Mouse (Mus musculus): Measurements from ENCODE around the gene Zfp646. TPM values are rescaled to one million over a fixed set of nuclear protein-coding genes. Genes with fewer than 3 reads are reported as not detected.

The Zfp646 gene
- total and polyA plus RNA-seq, 2 experiments: 7.4 to 8.8 TPM

- H3K27me3 ChIP-seq (ENCODE audit: control insufficient read depth, insufficient read depth, low read length): no peaks in the 10 kb centered on the region
- peaks cover 5% of the 10 kb centered on the region; the same call in 1 of the 2 replicates for H3K79me2 ChIP-seq (ENCODE audit: control insufficient read depth, insufficient read depth, low read length)
- 6% methylated on average over 4 of the region's 4 CpGs for WGBS
- H3K27ac ChIP-seq (replicated peaks; ENCODE audit: insufficient read depth, low read depth, low read length): peak overlapping the region; percentile 54
- H3K36me3 ChIP-seq (ENCODE audit: control insufficient read depth, insufficient read depth, low read length): peaks cover 16% of the 10 kb centered on the region
- DNase-seq (ENCODE audit: extremely low read depth, low read depth, low spot score): no peak
- H3K4me3 ChIP-seq (ENCODE audit: insufficient read depth, low read depth, low read length): peak overlapping the region; percentile 94
- H3K9ac ChIP-seq (ENCODE audit: low read depth, low read length): peak overlapping the region; percentile 90
- H3K4me1 ChIP-seq (ENCODE audit: control insufficient read depth, insufficient read depth, low read length): peaks cover 11% of the 10 kb centered on the region
- no peak for TF ChIP-seq POLR2A (IDR thresholded peaks at IDR 0.05; ENCODE audit: extremely low read depth, insufficient read depth, low read length)
- TF ChIP-seq CTCF (IDR thresholded peaks at IDR 0.05; ENCODE audit: low read depth, low read length): no peak
Observed at GRCm38 (mm10) chr7:127912938-127913337, 36.9 kb downstream of the Zfp646 start.

- peaks cover 5% of the 10 kb centered on the region; the same call in 1 of the 2 replicates for H3K79me2 ChIP-seq (ENCODE audit: control insufficient read depth, insufficient read depth, low read length)
- DNase-seq (ENCODE audit: extremely low read depth, low read depth, low spot score): no peak
- peaks cover 2% of the 10 kb centered on the region; the same call in 1 of the 2 replicates for H3K4me1 ChIP-seq (ENCODE audit: control insufficient read depth, insufficient read depth, low read length)
- no peaks in the 10 kb centered on the region for H3K27me3 ChIP-seq (ENCODE audit: control insufficient read depth, insufficient read depth, low read length)
- H3K9ac ChIP-seq (ENCODE audit: low read depth, low read length): no peak overlapping the region
- no peak for TF ChIP-seq POLR2A (IDR thresholded peaks at IDR 0.05; ENCODE audit: extremely low read depth, insufficient read depth, low read length)
- TF ChIP-seq CTCF (IDR thresholded peaks at IDR 0.05; ENCODE audit: low read depth, low read length): no peak
- H3K27ac ChIP-seq (replicated peaks; ENCODE audit: insufficient read depth, low read depth, low read length): no peak overlapping the region
- H3K36me3 ChIP-seq (ENCODE audit: control insufficient read depth, insufficient read depth, low read length): peaks cover 11% of the 10 kb centered on the region
- no peak overlapping the region for H3K4me3 ChIP-seq (ENCODE audit: insufficient read depth, low read depth, low read length)
- WGBS: 92% methylated on average over 12 of the region's 12 CpGs
Observed at GRCm38 (mm10) chr7:127915293-127915692, 39.3 kb downstream of the Zfp646 start.

DNA sequence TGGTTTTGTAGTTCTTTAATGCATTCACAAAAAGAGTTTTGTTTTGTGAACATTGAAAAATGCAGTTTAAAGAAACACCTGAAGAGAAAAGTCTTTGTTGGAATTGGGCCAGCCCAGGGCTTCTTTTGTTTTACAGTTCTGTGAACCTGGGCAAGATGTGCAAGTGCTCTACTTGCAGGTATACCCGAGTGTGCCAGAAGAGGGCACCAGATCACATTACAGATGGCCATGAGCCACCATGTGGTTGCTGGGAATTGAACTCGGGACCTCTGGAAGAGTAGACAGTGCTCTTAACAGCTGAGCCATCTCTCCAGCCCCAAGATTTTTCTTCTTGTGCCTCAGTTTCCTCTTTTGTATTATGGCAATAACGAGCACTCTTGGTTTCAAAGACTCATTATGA, 42.2 kb downstream of the Zfp646 start:
- WGBS: 54% methylated on average over 3 of the region's 3 CpGs
- Histone ChIP-seq H3K4me1 (ENCODE audit: control insufficient read depth, insufficient read depth, low read length) (peaks cover 9% of the 10 kb centered on the region; the same call in 1 of the 2 replicates), H3K27ac (replicated peaks; ENCODE audit: insufficient read depth, low read depth, low read length) (no peak overlapping the region), H3K9ac (ENCODE audit: low read depth, low read length) (no peak overlapping the region), H3K4me3 (ENCODE audit: insufficient read depth, low read depth, low read length) (no peak overlapping the region), H3K79me2 (ENCODE audit: control insufficient read depth, insufficient read depth, low read length) (no peaks in the 10 kb centered on the region), H3K27me3 (ENCODE audit: control insufficient read depth, insufficient read depth, low read length) (no peaks in the 10 kb centered on the region), H3K36me3 (ENCODE audit: control insufficient read depth, insufficient read depth, low read length) (peaks cover 11% of the 10 kb centered on the region)
- TF ChIP-seq POLR2A (IDR thresholded peaks at IDR 0.05; ENCODE audit: extremely low read depth, insufficient read depth, low read length) (no peak), CTCF (IDR thresholded peaks at IDR 0.05; ENCODE audit: low read depth, low read length) (peak; percentile 67)
- peak; percentile 60 for DNase-seq (ENCODE audit: extremely low read depth, low read depth, low spot score)

- TF ChIP-seq POLR2A (IDR thresholded peaks at IDR 0.05; ENCODE audit: extremely low read depth, insufficient read depth, low read length) (no peak), CTCF (IDR thresholded peaks at IDR 0.05; ENCODE audit: low read depth, low read length) (peak; percentile 19; the same call in 1 of the 2 replicates)
- Histone ChIP-seq H3K4me3 (ENCODE audit: insufficient read depth, low read depth, low read length) (no peak overlapping the region), H3K79me2 (ENCODE audit: control insufficient read depth, insufficient read depth, low read length) (no peaks in the 10 kb centered on the region), H3K27me3 (ENCODE audit: control insufficient read depth, insufficient read depth, low read length) (no peaks in the 10 kb centered on the region), H3K36me3 (ENCODE audit: control insufficient read depth, insufficient read depth, low read length) (peaks cover 11% of the 10 kb centered on the region), H3K9ac (ENCODE audit: low read depth, low read length) (no peak overlapping the region), H3K4me1 (ENCODE audit: control insufficient read depth, insufficient read depth, low read length) (peaks cover 9% of the 10 kb centered on the region; the same call in 1 of the 2 replicates), H3K27ac (replicated peaks; ENCODE audit: insufficient read depth, low read depth, low read length) (no peak overlapping the region)
- no peak for DNase-seq (ENCODE audit: extremely low read depth, low read depth, low spot score)
- WGBS: 77% methylated on average over 7 of the region's 7 CpGs
Observed at GRCm38 (mm10) chr7:127919290-127919689, 43.3 kb downstream of the Zfp646 start.

DNA sequence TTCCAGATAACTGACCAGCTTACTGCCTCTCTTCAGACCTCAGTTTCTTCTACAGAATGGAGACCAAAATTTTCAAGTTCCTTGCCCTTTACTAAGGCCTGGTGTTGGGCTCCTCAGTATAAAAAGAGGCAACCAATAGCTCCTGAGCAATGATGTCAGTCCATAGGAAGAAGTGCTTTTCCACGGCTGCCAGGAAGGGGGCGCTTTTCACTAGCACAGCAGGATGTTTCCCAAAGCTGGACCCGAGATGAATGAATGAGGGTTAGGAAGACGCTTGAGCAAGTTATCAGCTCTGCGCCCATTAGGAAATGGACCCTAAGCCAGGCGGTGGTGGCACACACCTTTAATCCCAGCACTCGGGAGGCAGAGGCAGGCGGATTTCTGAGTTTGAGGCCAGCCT, 45.5 kb downstream of the Zfp646 start:
- no peaks in the 10 kb centered on the region for H3K27me3 ChIP-seq (ENCODE audit: control insufficient read depth, insufficient read depth, low read length)
- no peak overlapping the region for H3K9ac ChIP-seq (ENCODE audit: low read depth, low read length)
- no peak overlapping the region for H3K4me3 ChIP-seq (ENCODE audit: insufficient read depth, low read depth, low read length)
- TF ChIP-seq CTCF (IDR thresholded peaks at IDR 0.05; ENCODE audit: low read depth, low read length) (peak; percentile 57), POLR2A (IDR thresholded peaks at IDR 0.05; ENCODE audit: extremely low read depth, insufficient read depth, low read length) (no peak)
- H3K4me1 ChIP-seq (ENCODE audit: control insufficient read depth, insufficient read depth, low read length): peaks cover 9% of the 10 kb centered on the region; the same call in 1 of the 2 replicates
- no peak overlapping the region for H3K27ac ChIP-seq (replicated peaks; ENCODE audit: insufficient read depth, low read depth, low read length)
- WGBS: 63% methylated on average over 8 of the region's 8 CpGs
- DNase-seq (ENCODE audit: extremely low read depth, low read depth, low spot score): no peak
- peaks cover 8% of the 10 kb centered on the region; the same call in 1 of the 2 replicates for H3K36me3 ChIP-seq (ENCODE audit: control insufficient read depth, insufficient read depth, low read length)
- H3K79me2 ChIP-seq (ENCODE audit: control insufficient read depth, insufficient read depth, low read length): no peaks in the 10 kb centered on the region
